Mouse (Mus musculus) adrenal gland, adult 2 months (tissue): ENCODE data around the gene Cd101. TPM values are rescaled to one million over a fixed set of nuclear protein-coding genes. Genes with fewer than 3 reads are reported as not detected.

Experiments
- polyA plus RNA-seq: library from polyadenylated mRNA; depleted of rRNA; stranded (reverse); fragments of >200 nt; gene quantifications from 2 replicates; pipeline ENCODE4 v1.2.3, GENCODE M21; 2012; rRNA removed
- total RNA-seq, 2 experiments: library from RNA; stranded (reverse); gene quantifications; 2 replicates each; pipeline ENCODE4 v1.2.3; 2021

Gene Cd101
- total and polyA plus RNA-seq, 3 experiments: 0.04 to 0.24 (median 0.20) TPM

Other genes with a start within 250 kb of the Cd101 start
- gene Vtcn1, start 204.1 kb downstream of the Cd101 start, total RNA-seq: under 1 TPM; 0.12 to 0.35 TPM
- not detected in 2 replicates for gene Vtcn1, start 204.1 kb downstream of the Cd101 start, polyA plus RNA-seq
- gene Trim45, start 107.4 kb downstream of the Cd101 start, total RNA-seq: 1 to 10 TPM; 1.8 to 4.2 TPM
- gene Trim45, start 107.4 kb downstream of the Cd101 start, polyA plus RNA-seq: 1.7 and 1.8 TPM in 2 replicates
- 1 to 10 TPM; 8.6 to 9.2 TPM for gene Ttf2, start 59.9 kb downstream of the Cd101 start, total RNA-seq
- gene Ttf2, start 59.9 kb downstream of the Cd101 start, polyA plus RNA-seq: 2.9 and 3.2 TPM in 2 replicates
- gene Ptgfrn, start 80.7 kb upstream of the Cd101 start, total RNA-seq: 10 to 100 TPM; 29.1 to 48.4 TPM
- 13.5 and 16.5 TPM in 2 replicates for gene Ptgfrn, start 80.7 kb upstream of the Cd101 start, polyA plus RNA-seq